Mouse (Mus musculus): ENCODE data around the gene Ptpn22. TPM values are rescaled to one million over a fixed set of nuclear protein-coding genes. Genes with fewer than 3 reads are reported as not detected.

Ptpn22 gene
- polyA plus RNA-seq, 1 experiment from 2014 or later, result 1.4 TPM

DNA sequence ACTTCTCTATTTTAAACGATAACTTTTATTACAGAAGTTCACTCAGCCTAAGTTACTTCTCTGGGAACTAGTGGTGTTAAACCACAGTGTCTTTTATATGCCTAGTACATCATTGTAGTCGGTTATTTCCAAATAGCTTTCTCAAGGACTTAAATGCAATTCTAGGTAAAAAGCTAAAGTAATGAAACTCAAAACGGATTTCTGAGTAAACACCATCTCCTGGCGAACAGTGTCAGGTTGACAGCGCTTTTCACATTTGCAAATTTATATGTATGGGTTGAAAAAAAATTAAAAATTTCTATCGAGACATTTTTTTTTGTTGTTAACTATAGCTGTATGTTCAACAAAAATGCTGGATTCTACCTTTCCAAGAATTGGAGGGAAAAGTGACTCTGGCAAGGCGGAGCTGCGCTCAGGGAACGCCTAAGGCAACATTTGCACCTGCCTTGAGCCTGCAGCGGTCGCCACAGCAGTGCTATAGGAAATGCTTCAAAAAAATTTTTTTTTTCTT is 53.9 kb downstream of the Ptpn22 start:
- 5% methylated on average over 11 of the region's 11 CpGs for WGBS
- no peaks in the 10 kb centered on the region for H3K9me3 ChIP-seq (ENCODE audit: control insufficient read depth, low read length)
- peak overlapping the region; percentile 93 for H3K27ac ChIP-seq (ENCODE audit: low read length)
- no peaks in the 10 kb centered on the region for H3K36me3 ChIP-seq (ENCODE audit: control insufficient read depth, insufficient read depth, low read length)
- H3K4me2 ChIP-seq (ENCODE audit: low read depth, low read length), result peak overlapping the region; percentile 74
- peak overlapping the region; percentile 97 for H3K9ac ChIP-seq (ENCODE audit: low read length)
- no peaks in the 10 kb centered on the region for H3K27me3 ChIP-seq (ENCODE audit: control insufficient read depth, insufficient read depth, low read depth, low read length)
- peak overlapping the region; percentile 99 for H3K4me3 ChIP-seq (ENCODE audit: low read length)
- ATAC-seq (ENCODE audit: low read depth), result no peak
- H3K4me1 ChIP-seq (replicated peaks; ENCODE audit: control insufficient read depth, insufficient read depth, low read length), result peaks cover 10% of the 10 kb centered on the region

DNA sequence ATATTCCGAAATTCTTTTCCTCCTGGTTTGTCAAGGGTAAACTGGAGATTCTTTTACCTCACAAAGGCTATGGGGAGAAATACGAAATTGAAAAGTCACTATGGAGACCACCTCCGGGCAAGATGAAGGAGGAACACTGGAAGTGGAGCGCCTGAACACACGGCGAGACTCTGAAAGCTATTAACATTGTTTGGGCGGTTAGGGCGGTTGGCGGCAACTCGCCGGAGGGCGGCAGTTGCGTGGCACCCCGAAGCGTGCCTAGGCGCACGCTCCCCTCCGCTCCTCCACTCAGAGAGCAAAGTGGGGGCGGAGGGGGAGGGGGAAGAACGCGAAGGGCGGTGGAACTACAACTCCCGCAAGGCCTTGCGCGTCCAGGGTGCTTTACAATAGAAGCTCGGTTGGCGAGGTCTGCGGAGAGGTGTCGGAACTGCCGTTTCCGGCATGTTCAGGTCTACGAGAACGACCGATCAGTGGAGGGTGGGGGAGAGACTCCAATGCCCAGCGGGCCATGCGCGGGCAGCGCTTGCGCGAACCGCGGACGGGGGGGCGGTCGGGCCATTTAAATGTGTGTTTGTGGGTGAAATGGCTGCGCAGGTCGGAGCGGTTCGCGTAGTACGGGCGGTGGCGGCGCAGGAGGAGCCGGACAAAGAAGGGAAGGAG is 54.5 kb downstream of the Ptpn22 start, which contains the start of gene Rsbn1:
TSS of gene Rsbn1 (plus strand) at position 111 of the 660 bp plus-strand sequence.
- WGBS, result under 1% methylated on average over 49 of the region's 55 CpGs
- Histone ChIP-seq H3K4me2 (ENCODE audit: low read depth, low read length) (peak within 1 kb of the TSS; percentile 74), H3K27me3 (ENCODE audit: control insufficient read depth, insufficient read depth, low read depth, low read length) (no peaks in the 10 kb centered on the region), H3K9ac (ENCODE audit: low read length) (peak within 1 kb of the TSS; percentile 97), H3K27ac (ENCODE audit: low read length) (peak within 1 kb of the TSS; percentile 93), H3K9me3 (ENCODE audit: control insufficient read depth, low read length) (no peaks in the 10 kb centered on the region), H3K4me1 (replicated peaks; ENCODE audit: control insufficient read depth, insufficient read depth, low read length) (peaks cover 10% of the 10 kb centered on the region), H3K4me3 (ENCODE audit: low read length) (peak within 1 kb of the TSS; percentile 99), H3K36me3 (ENCODE audit: control insufficient read depth, insufficient read depth, low read length) (no peaks in the 10 kb centered on the region)
- peak; percentile 100 for ATAC-seq (ENCODE audit: low read depth)

DNA sequence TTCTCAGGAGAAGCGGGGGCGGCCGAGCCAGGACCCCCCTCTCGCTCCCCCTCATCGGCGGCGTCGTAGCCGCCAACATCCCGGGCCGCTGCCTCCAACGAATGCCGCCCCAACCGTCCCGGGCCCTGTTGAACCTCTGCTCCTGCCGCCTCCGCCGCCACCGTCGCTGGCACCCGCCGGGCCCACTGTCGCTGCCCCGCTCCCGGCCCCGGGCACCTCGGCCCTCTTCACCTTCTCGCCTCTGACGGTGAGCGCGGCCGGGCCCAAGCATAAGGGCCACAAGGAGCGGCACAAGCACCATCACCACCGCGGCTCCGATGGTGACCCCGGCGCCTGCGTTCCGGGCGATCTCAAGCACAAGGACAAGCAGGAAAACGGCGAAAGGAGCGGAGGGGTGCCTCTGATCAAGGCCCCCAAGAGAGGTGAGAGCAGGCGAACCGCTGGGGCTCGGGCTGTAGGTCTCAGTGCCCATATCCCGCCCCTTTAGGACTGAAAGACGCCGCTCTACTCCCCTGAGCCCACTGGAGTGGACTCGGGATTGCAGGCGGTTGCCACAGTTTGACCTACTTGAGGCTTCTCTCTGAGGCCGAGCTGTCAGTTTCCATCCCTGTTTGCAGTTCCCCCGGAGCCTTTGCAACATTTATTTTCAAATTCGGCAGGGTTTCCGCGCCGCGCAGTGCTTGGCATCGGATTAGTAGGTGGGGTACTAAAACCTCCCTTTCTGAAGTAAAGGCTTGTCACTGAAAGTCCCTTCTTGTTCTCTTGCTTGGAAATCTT is 55.3 kb downstream of the Ptpn22 start:
- WGBS, result under 1% methylated on average over 51 of the region's 60 CpGs
- peak overlapping the region; percentile 93 for H3K27ac ChIP-seq (ENCODE audit: low read length)
- peak; percentile 53 for ATAC-seq (ENCODE audit: low read depth)
- H3K9me3 ChIP-seq (ENCODE audit: control insufficient read depth, low read length), result no peaks in the 10 kb centered on the region
- peak overlapping the region; percentile 97 for H3K9ac ChIP-seq (ENCODE audit: low read length)
- peak overlapping the region; percentile 74 for H3K4me2 ChIP-seq (ENCODE audit: low read depth, low read length)
- H3K4me1 ChIP-seq (replicated peaks; ENCODE audit: control insufficient read depth, insufficient read depth, low read length), result peaks cover 10% of the 10 kb centered on the region
- H3K4me3 ChIP-seq (ENCODE audit: low read length), result peak overlapping the region; percentile 99
- H3K27me3 ChIP-seq (ENCODE audit: control insufficient read depth, insufficient read depth, low read depth, low read length), result no peaks in the 10 kb centered on the region
- H3K36me3 ChIP-seq (ENCODE audit: control insufficient read depth, insufficient read depth, low read length), result no peaks in the 10 kb centered on the region; the same call in 1 of the 2 replicates

DNA sequence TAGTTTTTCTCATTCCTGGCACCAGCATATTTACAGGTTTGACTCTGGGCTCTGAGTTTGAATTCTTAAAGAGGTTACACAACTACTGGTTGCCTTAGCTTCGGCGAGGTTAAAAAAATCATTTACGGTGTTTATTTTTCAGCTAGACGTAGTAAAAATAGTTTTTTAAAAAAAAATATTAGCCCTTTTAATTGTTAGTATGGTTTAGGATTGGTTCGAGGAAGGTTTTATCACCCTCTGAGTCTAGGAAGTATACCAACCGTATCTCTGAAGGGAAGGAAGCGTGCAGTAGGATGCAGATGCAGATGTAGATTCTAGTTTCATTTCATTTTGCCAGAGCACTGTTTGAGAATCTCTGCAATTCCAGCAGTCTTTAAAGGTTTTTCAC is 55.9 kb downstream of the Ptpn22 start:
- H3K4me2 ChIP-seq (ENCODE audit: low read depth, low read length), result peak overlapping the region; percentile 74
- WGBS, result 3% methylated on average over 7 of the region's 7 CpGs
- peak overlapping the region; percentile 93 for H3K27ac ChIP-seq (ENCODE audit: low read length)
- H3K4me3 ChIP-seq (ENCODE audit: low read length), result peak overlapping the region; percentile 99
- no peaks in the 10 kb centered on the region for H3K27me3 ChIP-seq (ENCODE audit: control insufficient read depth, insufficient read depth, low read depth, low read length)
- no peaks in the 10 kb centered on the region for H3K9me3 ChIP-seq (ENCODE audit: control insufficient read depth, low read length)
- no peak for ATAC-seq (ENCODE audit: low read depth)
- no peaks in the 10 kb centered on the region; the same call in 1 of the 2 replicates for H3K36me3 ChIP-seq (ENCODE audit: control insufficient read depth, insufficient read depth, low read length)
- H3K9ac ChIP-seq (ENCODE audit: low read length), result peak overlapping the region; percentile 97
- peaks cover 12% of the 10 kb centered on the region for H3K4me1 ChIP-seq (replicated peaks; ENCODE audit: control insufficient read depth, insufficient read depth, low read length)

DNA sequence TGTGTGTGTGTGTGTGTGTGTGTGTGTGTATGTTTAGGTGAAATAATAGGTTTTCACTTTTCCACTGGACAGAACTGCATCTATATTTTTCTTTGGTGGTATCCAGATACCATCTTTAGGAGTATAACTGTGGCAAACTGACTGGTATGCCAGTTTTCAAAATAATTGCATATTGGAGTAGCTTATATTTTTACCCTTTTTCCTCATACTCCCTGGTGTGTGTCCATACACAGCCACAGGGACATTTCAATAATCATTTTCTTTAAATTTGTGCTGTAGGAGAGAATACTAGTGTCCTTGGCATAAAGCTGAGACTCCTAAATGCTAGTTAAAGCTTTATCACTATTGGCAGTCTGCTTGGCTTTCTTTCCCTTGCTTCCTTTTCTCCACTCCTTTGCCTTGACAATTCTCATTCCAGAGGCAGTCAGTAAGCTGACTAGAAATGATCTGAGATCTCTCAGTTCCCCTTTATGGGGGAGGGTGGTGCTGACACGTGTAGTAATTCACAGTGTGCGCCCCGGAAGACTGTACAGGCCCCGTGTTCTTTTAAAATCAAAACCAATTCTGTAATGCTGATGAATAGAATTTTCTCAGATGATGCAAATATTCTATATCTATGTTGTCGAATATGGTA is 56.7 kb downstream of the Ptpn22 start:
- no peak for ATAC-seq (ENCODE audit: low read depth)
- WGBS, result 29% methylated on average over 5 of the region's 5 CpGs
- Histone ChIP-seq H3K9me3 (ENCODE audit: control insufficient read depth, low read length) (no peaks in the 10 kb centered on the region), H3K4me1 (replicated peaks; ENCODE audit: control insufficient read depth, insufficient read depth, low read length) (peaks cover 12% of the 10 kb centered on the region), H3K4me2 (ENCODE audit: low read depth, low read length) (peak overlapping the region; percentile 38), H3K4me3 (ENCODE audit: low read length) (peak overlapping the region; percentile 26), H3K9ac (ENCODE audit: low read length) (peak overlapping the region; percentile 53), H3K36me3 (ENCODE audit: control insufficient read depth, insufficient read depth, low read length) (no peaks in the 10 kb centered on the region; the same call in 1 of the 2 replicates), H3K27me3 (ENCODE audit: control insufficient read depth, insufficient read depth, low read depth, low read length) (no peaks in the 10 kb centered on the region), H3K27ac (ENCODE audit: low read length) (no peak overlapping the region)

DNA sequence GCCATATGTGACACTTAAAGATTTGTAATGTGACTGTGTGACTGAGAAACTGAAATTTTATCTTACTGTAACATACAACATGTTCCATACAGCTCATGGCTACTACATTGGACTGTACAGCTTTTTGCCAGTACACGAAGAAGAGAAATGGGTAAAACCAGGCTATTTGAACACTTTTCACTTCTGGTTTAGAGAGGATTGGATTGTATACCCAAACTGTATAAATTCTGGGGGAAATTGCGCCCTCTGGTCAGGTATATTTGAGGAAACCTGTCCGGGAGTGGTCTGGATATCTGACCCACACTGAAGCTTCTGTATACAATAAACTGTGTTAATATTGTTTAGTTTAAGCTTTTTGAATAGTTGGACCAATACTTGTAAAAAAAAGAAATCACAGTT is 57.2 kb downstream of the Ptpn22 start:
- WGBS, result 47% methylated on average over 3 of the region's 3 CpGs
- H3K36me3 ChIP-seq (ENCODE audit: control insufficient read depth, insufficient read depth, low read length), result no peaks in the 10 kb centered on the region; the same call in 1 of the 2 replicates
- H3K4me3 ChIP-seq (ENCODE audit: low read length), result peak overlapping the region; percentile 26
- peak overlapping the region; percentile 53 for H3K9ac ChIP-seq (ENCODE audit: low read length)
- ATAC-seq (ENCODE audit: low read depth), result no peak
- H3K27me3 ChIP-seq (ENCODE audit: control insufficient read depth, insufficient read depth, low read depth, low read length), result no peaks in the 10 kb centered on the region
- peaks cover 12% of the 10 kb centered on the region for H3K4me1 ChIP-seq (replicated peaks; ENCODE audit: control insufficient read depth, insufficient read depth, low read length)
- no peaks in the 10 kb centered on the region for H3K9me3 ChIP-seq (ENCODE audit: control insufficient read depth, low read length)
- H3K4me2 ChIP-seq (ENCODE audit: low read depth, low read length), result peak overlapping the region; percentile 38
- no peak overlapping the region for H3K27ac ChIP-seq (ENCODE audit: low read length)

DNA sequence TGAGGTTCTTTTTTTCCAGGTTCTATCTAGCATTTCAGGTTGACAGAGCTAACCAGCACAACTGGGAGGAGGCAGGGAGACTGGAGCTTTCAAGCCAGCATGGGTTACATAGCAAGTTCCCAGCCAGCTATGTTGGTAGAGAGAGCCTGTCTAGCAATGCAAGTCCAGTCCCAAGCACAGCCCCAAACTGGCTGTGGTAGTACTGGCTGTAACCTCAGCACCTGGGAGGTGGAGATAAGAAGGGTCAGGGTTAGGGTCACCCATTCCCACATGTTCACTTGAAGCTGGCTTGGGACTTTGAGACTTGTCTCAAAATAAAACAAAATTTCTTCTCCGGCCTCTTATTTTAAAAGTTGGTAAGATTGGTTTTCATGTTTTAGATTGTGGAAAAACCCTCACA is 60.5 kb downstream of the Ptpn22 start:
- no peak for ATAC-seq (ENCODE audit: low read depth)
- Histone ChIP-seq H3K27me3 (ENCODE audit: control insufficient read depth, insufficient read depth, low read depth, low read length) (no peaks in the 10 kb centered on the region), H3K4me3 (ENCODE audit: low read length) (no peak overlapping the region), H3K27ac (ENCODE audit: low read length) (no peak overlapping the region), H3K4me2 (ENCODE audit: low read depth, low read length) (no peak overlapping the region), H3K36me3 (ENCODE audit: control insufficient read depth, insufficient read depth, low read length) (no peaks in the 10 kb centered on the region; the same call in 1 of the 2 replicates), H3K4me1 (replicated peaks; ENCODE audit: control insufficient read depth, insufficient read depth, low read length) (peaks cover 19% of the 10 kb centered on the region), H3K9ac (ENCODE audit: low read length) (no peak overlapping the region), H3K9me3 (ENCODE audit: control insufficient read depth, low read length) (no peaks in the 10 kb centered on the region)
- 98% methylated on average over 1 of the region's 1 CpGs for WGBS

DNA sequence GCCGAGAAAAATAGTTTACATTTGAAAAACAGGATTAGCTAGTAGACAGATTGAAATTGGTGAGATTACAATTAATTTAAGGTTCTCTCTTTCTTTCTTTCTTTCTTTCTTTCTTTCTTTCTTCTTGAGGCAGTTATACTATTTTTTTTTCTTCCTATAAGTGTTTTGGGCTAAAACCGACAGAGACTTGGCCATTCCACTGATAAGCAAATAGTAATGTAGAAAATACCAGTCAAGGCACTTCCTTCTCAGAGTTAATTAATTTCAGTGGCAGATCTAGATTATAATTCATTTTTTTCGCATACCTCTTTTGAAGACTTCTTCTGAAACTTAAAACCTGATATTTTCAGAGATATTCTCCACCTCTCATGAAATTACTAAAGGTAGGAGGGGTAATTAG is 65.7 kb downstream of the Ptpn22 start:
- Histone ChIP-seq H3K36me3 (ENCODE audit: control insufficient read depth, insufficient read depth, low read length) (no peaks in the 10 kb centered on the region; the same call in 1 of the 2 replicates), H3K4me2 (ENCODE audit: low read depth, low read length) (no peak overlapping the region), H3K4me1 (replicated peaks; ENCODE audit: control insufficient read depth, insufficient read depth, low read length) (peaks cover 7% of the 10 kb centered on the region), H3K9ac (ENCODE audit: low read length) (no peak overlapping the region), H3K9me3 (ENCODE audit: control insufficient read depth, low read length) (no peaks in the 10 kb centered on the region), H3K27ac (ENCODE audit: low read length) (no peak overlapping the region), H3K4me3 (ENCODE audit: low read length) (no peak overlapping the region), H3K27me3 (ENCODE audit: control insufficient read depth, insufficient read depth, low read depth, low read length) (no peaks in the 10 kb centered on the region)
- WGBS, result 47% methylated on average over 3 of the region's 3 CpGs
- ATAC-seq (ENCODE audit: low read depth), result no peak

DNA sequence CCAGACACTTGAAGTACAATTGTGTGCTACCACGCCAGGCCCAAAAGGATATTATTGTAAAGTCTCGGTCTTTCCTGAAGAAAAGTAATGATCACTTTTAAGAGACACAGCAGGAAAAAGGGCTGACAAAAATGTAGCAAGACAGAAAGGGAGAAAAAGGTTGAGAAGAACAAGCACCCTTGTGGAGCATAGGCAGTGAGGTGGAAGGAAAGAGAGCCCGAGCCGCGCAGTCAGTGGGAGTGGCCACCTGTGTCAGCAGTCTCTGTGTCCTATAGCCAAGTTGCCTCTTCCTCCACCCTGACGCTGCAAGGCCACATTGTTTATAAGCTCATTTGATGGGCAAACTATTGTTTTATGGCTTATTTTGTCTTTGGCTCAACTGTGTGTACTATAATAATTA is 67.9 kb downstream of the Ptpn22 start:
- Histone ChIP-seq H3K4me3 (ENCODE audit: low read length) (no peak overlapping the region), H3K4me2 (ENCODE audit: low read depth, low read length) (no peak overlapping the region), H3K27me3 (ENCODE audit: control insufficient read depth, insufficient read depth, low read depth, low read length) (no peaks in the 10 kb centered on the region), H3K36me3 (ENCODE audit: control insufficient read depth, insufficient read depth, low read length) (peaks cover 4% of the 10 kb centered on the region; the same call in 1 of the 2 replicates), H3K9me3 (ENCODE audit: control insufficient read depth, low read length) (no peaks in the 10 kb centered on the region), H3K9ac (ENCODE audit: low read length) (no peak overlapping the region), H3K4me1 (replicated peaks; ENCODE audit: control insufficient read depth, insufficient read depth, low read length) (peaks cover 7% of the 10 kb centered on the region), H3K27ac (ENCODE audit: low read length) (no peak overlapping the region)
- WGBS, result 56% methylated on average over 6 of the region's 6 CpGs
- ATAC-seq (ENCODE audit: low read depth), result no peak

All from lung, embryonic 16.5 days (tissue).